Mouse (Mus musculus) stomach, embryonic 14.5 days (tissue): ENCODE measurements at regions not wholly inside any gene's neighbourhood (a gene's known extent, or its start where the extent isn't known, plus 50 kb on each side); places are given as distances from the start of the nearest gene placed in this dataset.

Experiments used
- ATAC-seq: fragments of 200-750 bp; cut with Nextera tagmentation; 2 replicates; pipeline ENCODE4 v1.8.0; 2017; ENCODE audit warnings: low read depth, moderate TSS enrichment; ENCODE audit not compliant: insufficient number of reproducible peaks, insufficient read depth, low FRiP score
- H3K27ac ChIP-seq: fragments of 300-500 bp; sonication (generic); 2 replicates; pipeline ENCODE4 v1.5.1; 2014; ENCODE audit warnings: mild to moderate bottlenecking, low read length, moderate library complexity, mixed read lengths
- H3K27me3 ChIP-seq: fragments of 300-500 bp; sonication (generic); 2 replicates; pipeline ENCODE4 v1.6.1; 2014; ENCODE audit warnings: low read length, control low read depth, mixed read lengths; ENCODE audit not compliant: control insufficient read depth, insufficient read depth
- H3K36me3 ChIP-seq: fragments of 300-500 bp; sonication (generic); 2 replicates; pipeline ENCODE4 v1.6.1; 2014; ENCODE audit warnings: mild to moderate bottlenecking, control low read depth, low read length, moderate library complexity, mixed read lengths; ENCODE audit not compliant: control insufficient read depth, insufficient read depth
- H3K4me1 ChIP-seq: fragments of 300-500 bp; sonication (generic); 2 replicates; pipeline ENCODE4 v1.6.1; 2014; ENCODE audit warnings: low read length, control low read depth, mixed read lengths; ENCODE audit not compliant: control insufficient read depth, insufficient read depth
- H3K4me2 ChIP-seq: fragments of 300-500 bp; sonication (generic); replicated peaks from 2 replicates; pipeline ENCODE4 v1.6.1; 2014; ENCODE audit warnings: low read depth, low read length, control low read depth
- H3K4me3 ChIP-seq: fragments of 300-500 bp; sonication (generic); 2 replicates; pipeline ENCODE4 v1.5.1; 2014; ENCODE audit warnings: low read depth, low read length, control low read depth
- H3K9ac ChIP-seq: fragments of 300-500 bp; sonication (generic); replicated peaks from 2 replicates; pipeline ENCODE4 v1.6.1; 2014; ENCODE audit warnings: low read depth, mild to moderate bottlenecking, control low read depth, low read length, moderate library complexity, mixed read lengths
- H3K9me3 ChIP-seq: fragments of 300-500 bp; sonication (generic); 2 replicates; pipeline ENCODE4 v1.6.1; 2016; ENCODE audit warnings: low read depth, low read length, control low read depth; ENCODE audit not compliant: control insufficient read depth
- WGBS: fragments of 180-500 bp; shearing (Covaris S2); extraction: QIAGEN DNeasy Blood & Tissue Kit; methylation state at CpG from one replicate; pipeline ENCODE4 v1.1.7; 2014; 5-methylcytosine and 5-hydroxymethylcytosine counted together

DNA sequence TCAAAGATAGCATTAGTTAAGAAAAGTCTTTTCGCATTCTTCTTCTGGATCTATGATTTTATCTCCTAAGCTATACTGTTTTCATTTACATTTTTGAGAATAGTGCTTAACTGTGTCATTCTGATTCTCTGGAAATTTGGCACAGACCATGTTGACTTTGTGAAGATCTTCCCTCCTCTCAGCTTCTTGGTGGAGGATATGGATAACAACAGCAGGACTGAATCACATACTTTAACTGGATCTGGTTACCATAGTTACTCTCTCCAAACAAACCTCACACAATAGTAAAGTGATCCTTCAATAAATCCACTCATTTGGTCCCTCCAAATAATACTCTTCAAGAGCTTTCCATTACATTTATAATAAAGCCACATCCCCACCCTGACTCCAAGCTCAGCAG is 298.2 kb upstream of the Dab2 start:
- Histone ChIP-seq H3K4me3 (no peak overlapping the region), H3K27me3 (no peaks in the 10 kb centered on the region), H3K4me2 (no peak overlapping the region), H3K27ac (no peak overlapping the region), H3K9me3 (no peaks in the 10 kb centered on the region), H3K4me1 (no peaks in the 10 kb centered on the region), H3K36me3 (no peaks in the 10 kb centered on the region), H3K9ac (no peak overlapping the region)
- ATAC-seq: no peak
- WGBS: 90% methylated on average over 1 of the region's 1 CpGs

DNA sequence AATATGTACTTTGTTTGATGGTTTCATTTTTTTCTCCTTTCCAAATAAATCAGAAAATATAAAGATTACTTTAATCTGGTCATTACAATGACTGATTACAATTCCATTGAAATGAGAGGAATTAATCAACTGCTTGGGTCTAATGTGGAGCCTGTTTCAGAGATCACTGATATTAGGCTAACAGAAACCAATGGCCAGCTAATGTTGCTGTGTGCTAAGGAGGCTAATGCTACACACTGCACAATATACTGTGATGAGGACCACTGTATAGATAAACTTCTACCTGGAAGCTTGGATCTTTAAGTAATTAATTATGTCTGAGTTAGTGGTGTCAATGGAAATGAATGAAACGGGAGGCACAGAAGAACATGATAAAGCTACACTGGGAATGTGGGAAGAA is 284.6 kb upstream of the Dab2 start:
- H3K27me3 ChIP-seq: no peaks in the 10 kb centered on the region
- no peaks in the 10 kb centered on the region for H3K36me3 ChIP-seq
- no peak overlapping the region for H3K4me3 ChIP-seq
- ATAC-seq: no peak
- no peak overlapping the region for H3K4me2 ChIP-seq
- WGBS: 46% methylated on average over 1 of the region's 1 CpGs
- H3K27ac ChIP-seq: no peak overlapping the region
- no peaks in the 10 kb centered on the region for H3K9me3 ChIP-seq
- H3K9ac ChIP-seq: no peak overlapping the region
- no peaks in the 10 kb centered on the region for H3K4me1 ChIP-seq

DNA sequence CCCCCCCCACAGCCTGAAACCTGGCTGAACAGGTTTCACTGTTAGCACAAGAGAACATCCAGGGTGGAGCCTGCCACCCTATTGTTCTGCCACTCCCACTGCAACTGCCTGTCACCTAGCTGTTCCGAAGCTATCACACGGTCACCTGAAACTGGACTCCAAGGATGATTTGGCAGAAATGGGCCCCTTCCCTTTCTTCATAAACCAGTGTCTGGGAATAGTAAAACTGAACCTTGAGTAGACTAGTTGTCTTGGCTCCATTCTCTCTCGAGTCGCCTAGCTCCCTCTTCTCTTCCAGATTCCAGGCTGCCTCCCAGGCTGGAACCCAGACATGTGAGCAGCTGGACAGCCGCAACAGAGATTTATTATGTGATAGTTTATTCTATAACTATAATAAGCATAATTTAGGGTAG is 282.9 kb upstream of the Dab2 start:
- 0 out of 2 replicates have a peak, but pooled peaks have one; percentile 56 for ATAC-seq
- no peak overlapping the region for H3K4me3 ChIP-seq
- no peak overlapping the region for H3K9ac ChIP-seq
- no peak overlapping the region for H3K27ac ChIP-seq
- WGBS: 54% methylated on average over 5 of the region's 5 CpGs
- no peaks in the 10 kb centered on the region for H3K27me3 ChIP-seq
- H3K36me3 ChIP-seq: no peaks in the 10 kb centered on the region
- no peak overlapping the region for H3K4me2 ChIP-seq
- no peaks in the 10 kb centered on the region for H3K4me1 ChIP-seq
- no peaks in the 10 kb centered on the region for H3K9me3 ChIP-seq

DNA sequence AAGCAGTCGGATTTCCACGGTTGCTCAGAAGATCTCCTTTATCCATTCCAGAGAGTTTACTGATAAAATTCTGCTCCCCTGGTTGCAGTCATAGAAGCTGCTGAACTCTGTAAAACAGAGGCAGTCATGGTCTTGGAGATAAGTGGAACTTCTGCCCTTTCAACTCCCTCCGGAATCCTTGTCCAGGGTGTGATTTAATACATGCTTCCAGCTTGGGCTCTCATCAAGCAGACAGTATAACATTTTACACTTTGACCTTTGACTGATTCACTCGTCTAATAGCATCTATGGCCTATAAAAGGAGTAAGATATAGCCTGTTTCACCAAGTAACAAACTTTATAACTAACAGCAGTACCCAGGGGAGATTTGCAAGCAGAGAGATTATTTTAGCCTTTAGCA is 274.0 kb upstream of the Dab2 start:
- Histone ChIP-seq H3K9me3 (no peaks in the 10 kb centered on the region), H3K9ac (no peak overlapping the region), H3K4me3 (no peak overlapping the region), H3K27me3 (no peaks in the 10 kb centered on the region), H3K4me1 (no peaks in the 10 kb centered on the region), H3K4me2 (no peak overlapping the region), H3K36me3 (no peaks in the 10 kb centered on the region), H3K27ac (no peak overlapping the region)
- no peak for ATAC-seq
- 58% methylated on average over 4 of the region's 4 CpGs for WGBS

- no peak overlapping the region for H3K27ac ChIP-seq
- no peaks in the 10 kb centered on the region for H3K36me3 ChIP-seq
- no peaks in the 10 kb centered on the region for H3K27me3 ChIP-seq
- H3K9me3 ChIP-seq: no peaks in the 10 kb centered on the region
- no peak overlapping the region for H3K4me3 ChIP-seq
- no peak overlapping the region for H3K9ac ChIP-seq
- WGBS: 91% methylated on average over 1 of the region's 1 CpGs
- no peaks in the 10 kb centered on the region for H3K4me1 ChIP-seq
- no peak overlapping the region for H3K4me2 ChIP-seq
- no peak for ATAC-seq
Observed at GRCm38 (mm10) chr15:6029214-6029613, 270.4 kb upstream of the Dab2 start.

- Histone ChIP-seq H3K4me2 (no peak overlapping the region), H3K36me3 (no peaks in the 10 kb centered on the region), H3K4me3 (no peak overlapping the region), H3K27ac (no peak overlapping the region), H3K9ac (no peak overlapping the region), H3K27me3 (no peaks in the 10 kb centered on the region), H3K4me1 (no peaks in the 10 kb centered on the region), H3K9me3 (no peaks in the 10 kb centered on the region)
- 71% methylated on average over 5 of the region's 5 CpGs for WGBS
- no peak for ATAC-seq
Observed at GRCm38 (mm10) chr15:6030396-6030795, 269.2 kb upstream of the Dab2 start.

- 90% methylated on average over 4 of the region's 4 CpGs for WGBS
- no peaks in the 10 kb centered on the region for H3K4me1 ChIP-seq
Observed at GRCm38 (mm10) chr15:6034156-6034555, 265.4 kb upstream of the Dab2 start.

DNA sequence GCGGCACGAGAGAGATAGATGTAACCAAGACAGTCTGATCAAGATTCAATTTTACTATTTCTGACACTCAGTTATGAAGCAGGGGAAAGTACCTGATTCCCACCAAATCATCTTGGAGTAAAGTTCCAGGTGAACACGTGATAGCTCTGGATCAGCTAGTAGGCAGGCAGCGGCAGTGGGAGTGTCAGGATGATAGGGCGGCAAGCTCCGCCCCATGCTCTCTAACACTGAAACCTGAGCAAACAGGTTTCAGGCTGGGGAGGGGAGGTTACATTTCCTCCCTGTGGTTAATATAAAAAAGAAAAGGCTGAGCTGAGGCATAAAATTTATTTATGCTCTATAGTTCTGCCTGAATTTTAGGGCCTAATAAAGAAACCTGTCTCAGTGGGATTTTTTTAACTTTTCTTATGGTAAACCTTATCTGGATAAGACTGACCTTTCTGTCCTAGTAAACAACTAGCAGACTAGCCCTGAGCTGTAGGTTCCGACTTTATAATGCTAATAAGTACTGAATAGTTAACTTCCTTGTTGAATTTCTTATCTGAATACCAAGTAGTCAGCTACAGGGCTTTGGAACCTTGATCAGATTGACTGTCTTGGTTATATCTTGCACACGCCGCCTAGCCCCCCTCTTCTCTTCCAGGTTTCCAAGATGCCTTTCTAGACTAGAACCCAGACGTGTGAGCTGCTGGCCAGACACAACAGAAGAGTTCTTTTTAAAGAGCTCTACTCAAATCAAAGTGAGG is 254.9 kb upstream of the Dab2 start:
- Histone ChIP-seq H3K27me3 (no peaks in the 10 kb centered on the region), H3K36me3 (no peaks in the 10 kb centered on the region), H3K27ac (no peak overlapping the region), H3K9ac (no peak overlapping the region), H3K9me3 (no peaks in the 10 kb centered on the region), H3K4me3 (no peak overlapping the region), H3K4me1 (no peaks in the 10 kb centered on the region), H3K4me2 (no peak overlapping the region)
- ATAC-seq: peak; percentile 65; the same call in 1 of the 2 replicates
- 49% methylated on average over 10 of the region's 10 CpGs for WGBS

More at GRCm38 (mm10) chr15:6034156-6034555, 265.4 kb upstream of the Dab2 start:
- no peak overlapping the region for H3K27ac ChIP-seq
- H3K4me3 ChIP-seq: no peak overlapping the region
- no peaks in the 10 kb centered on the region for H3K9me3 ChIP-seq
- H3K27me3 ChIP-seq: no peaks in the 10 kb centered on the region
- no peak overlapping the region for H3K4me2 ChIP-seq
- no peak overlapping the region for H3K9ac ChIP-seq
- H3K36me3 ChIP-seq: no peaks in the 10 kb centered on the region
- no peak for ATAC-seq

DNA sequence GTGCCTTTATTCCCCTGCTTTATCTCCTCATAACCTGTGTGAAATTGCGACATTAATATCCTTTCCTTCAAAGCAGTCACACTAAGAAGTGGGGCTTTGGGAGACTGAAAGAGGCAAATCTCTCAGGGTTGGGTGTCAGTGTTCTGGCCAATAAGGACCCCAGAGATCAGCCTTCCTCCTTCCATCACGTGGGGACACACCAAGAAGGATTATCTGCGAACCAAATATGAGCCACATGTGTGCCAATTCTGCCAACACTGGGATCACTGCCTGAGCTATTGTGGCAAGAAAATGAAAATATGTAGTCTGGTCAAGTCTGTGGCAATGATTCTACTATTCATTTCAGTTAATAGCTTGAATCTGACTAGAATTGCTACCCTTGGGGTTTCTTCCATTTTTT is 243.9 kb upstream of the Dab2 start:
- ATAC-seq: no peak
- no peaks in the 10 kb centered on the region for H3K9me3 ChIP-seq
- no peak overlapping the region for H3K27ac ChIP-seq
- no peaks in the 10 kb centered on the region for H3K36me3 ChIP-seq
- no peaks in the 10 kb centered on the region for H3K27me3 ChIP-seq
- no peak overlapping the region for H3K4me3 ChIP-seq
- 80% methylated on average over 3 of the region's 3 CpGs for WGBS
- no peak overlapping the region for H3K4me2 ChIP-seq
- no peak overlapping the region for H3K9ac ChIP-seq
- H3K4me1 ChIP-seq: no peaks in the 10 kb centered on the region
